Mouse (Mus musculus): ENCODE measurements around the gene Heatr5a.

GRCm38 (mm10) chr12:52013274-52013673 is 42.2 kb upstream of the Heatr5a start:
- TF ChIP-seq CTCF (IDR thresholded peaks at IDR 0.05), result no peak
- no peak for TF ChIP-seq POLR2A (IDR thresholded peaks at IDR 0.05; ENCODE audit: insufficient read depth, low read depth, low read length)
- no peak for TF ChIP-seq EP300 (IDR thresholded peaks at IDR 0.05; ENCODE audit: insufficient read depth, low read depth, low read length)
